Mouse (Mus musculus): ENCODE data around the gene Cat. TPM values are rescaled to one million over a fixed set of nuclear protein-coding genes. Genes with fewer than 3 reads are reported as not detected.

Gene Cat
- polyA plus RNA-seq, 1 experiment: 608 TPM

- Histone ChIP-seq H3K27ac (ENCODE audit: insufficient read depth, low read depth, low read length) (no peak overlapping the region), H3K4me3 (ENCODE audit: insufficient read depth, low read length) (no peak overlapping the region), H3K4me1 (ENCODE audit: control insufficient read depth, insufficient read depth, low read length) (no peaks in the 10 kb centered on the region)
- TF ChIP-seq CTCF (IDR thresholded peaks at IDR 0.05; ENCODE audit: low read depth, low read length) (no peak), POLR2A (IDR thresholded peaks at IDR 0.05; ENCODE audit: borderline replicate concordance, low read depth, low read length) (no peak)
Measured at GRCm38 (mm10) chr2:103448947-103449560, 35.9 kb downstream of the Cat start.

- H3K4me3 ChIP-seq (ENCODE audit: insufficient read depth, low read length): no peak overlapping the region
- no peaks in the 10 kb centered on the region for H3K4me1 ChIP-seq (ENCODE audit: control insufficient read depth, insufficient read depth, low read length)
- no peak for TF ChIP-seq POLR2A (IDR thresholded peaks at IDR 0.05; ENCODE audit: borderline replicate concordance, low read depth, low read length)
- TF ChIP-seq CTCF (IDR thresholded peaks at IDR 0.05; ENCODE audit: low read depth, low read length): no peak
Measured at GRCm38 (mm10) chr2:103446326-103446725, 38.6 kb downstream of the Cat start.

GRCm38 (mm10) chr2:103445776-103446175 is 39.2 kb downstream of the Cat start:
- H3K4me1 ChIP-seq (ENCODE audit: control insufficient read depth, insufficient read depth, low read length): no peaks in the 10 kb centered on the region
- H3K27ac ChIP-seq (ENCODE audit: insufficient read depth, low read depth, low read length): no peak overlapping the region
- no peak overlapping the region for H3K4me3 ChIP-seq (ENCODE audit: insufficient read depth, low read length)
- no peak for TF ChIP-seq CTCF (IDR thresholded peaks at IDR 0.05; ENCODE audit: low read depth, low read length)
- no peak for TF ChIP-seq POLR2A (IDR thresholded peaks at IDR 0.05; ENCODE audit: borderline replicate concordance, low read depth, low read length)

More at GRCm38 (mm10) chr2:103446326-103446725, 38.6 kb downstream of the Cat start:
- H3K27ac ChIP-seq (ENCODE audit: insufficient read depth, low read depth, low read length): no peak overlapping the region

GRCm38 (mm10) chr2:103439710-103440109 is 45.2 kb downstream of the Cat start:
- Histone ChIP-seq H3K4me1 (ENCODE audit: control insufficient read depth, insufficient read depth, low read length) (peaks cover 3% of the 10 kb centered on the region; the same call in 1 of the 2 replicates), H3K27ac (ENCODE audit: insufficient read depth, low read depth, low read length) (no peak overlapping the region), H3K4me3 (ENCODE audit: insufficient read depth, low read length) (no peak overlapping the region)
- TF ChIP-seq CTCF (IDR thresholded peaks at IDR 0.05; ENCODE audit: low read depth, low read length) (peak; percentile 82), POLR2A (IDR thresholded peaks at IDR 0.05; ENCODE audit: borderline replicate concordance, low read depth, low read length) (no peak)

GRCm38 (mm10) chr2:103439071-103439622 is 45.8 kb downstream of the Cat start:
- Histone ChIP-seq H3K4me3 (ENCODE audit: insufficient read depth, low read length) (no peak overlapping the region), H3K4me1 (ENCODE audit: control insufficient read depth, insufficient read depth, low read length) (peaks cover 3% of the 10 kb centered on the region; the same call in 1 of the 2 replicates), H3K27ac (ENCODE audit: insufficient read depth, low read depth, low read length) (no peak overlapping the region)
- TF ChIP-seq CTCF (IDR thresholded peaks at IDR 0.05; ENCODE audit: low read depth, low read length) (no peak), POLR2A (IDR thresholded peaks at IDR 0.05; ENCODE audit: borderline replicate concordance, low read depth, low read length) (no peak)

- Histone ChIP-seq H3K4me1 (ENCODE audit: control insufficient read depth, insufficient read depth, low read length) (peaks cover 3% of the 10 kb centered on the region; the same call in 1 of the 2 replicates), H3K27ac (ENCODE audit: insufficient read depth, low read depth, low read length) (no peak overlapping the region), H3K4me3 (ENCODE audit: insufficient read depth, low read length) (no peak overlapping the region)
- TF ChIP-seq POLR2A (IDR thresholded peaks at IDR 0.05; ENCODE audit: borderline replicate concordance, low read depth, low read length) (no peak), CTCF (IDR thresholded peaks at IDR 0.05; ENCODE audit: low read depth, low read length) (no peak)
Measured at GRCm38 (mm10) chr2:103436534-103436933, 48.4 kb downstream of the Cat start.

GRCm38 (mm10) chr2:103435110-103435509 is 49.9 kb downstream of the Cat start:
- Histone ChIP-seq H3K4me3 (ENCODE audit: insufficient read depth, low read length) (no peak overlapping the region), H3K27ac (ENCODE audit: insufficient read depth, low read depth, low read length) (no peak overlapping the region), H3K4me1 (ENCODE audit: control insufficient read depth, insufficient read depth, low read length) (peaks cover 3% of the 10 kb centered on the region; the same call in 1 of the 2 replicates)
- no peak for TF ChIP-seq POLR2A (IDR thresholded peaks at IDR 0.05; ENCODE audit: borderline replicate concordance, low read depth, low read length)
- no peak for TF ChIP-seq CTCF (IDR thresholded peaks at IDR 0.05; ENCODE audit: low read depth, low read length)

- Histone ChIP-seq H3K4me3 (ENCODE audit: insufficient read depth, low read length) (no peak overlapping the region), H3K27ac (ENCODE audit: insufficient read depth, low read depth, low read length) (no peak overlapping the region), H3K4me1 (ENCODE audit: control insufficient read depth, insufficient read depth, low read length) (no peaks in the 10 kb centered on the region)
- no peak for TF ChIP-seq CTCF (IDR thresholded peaks at IDR 0.05; ENCODE audit: low read depth, low read length)
- no peak for TF ChIP-seq POLR2A (IDR thresholded peaks at IDR 0.05; ENCODE audit: borderline replicate concordance, low read depth, low read length)
Measured at GRCm38 (mm10) chr2:103432695-103433275, 52.2 kb downstream of the Cat start.

- Histone ChIP-seq H3K27ac (ENCODE audit: insufficient read depth, low read depth, low read length) (no peak overlapping the region), H3K4me3 (ENCODE audit: insufficient read depth, low read length) (no peak overlapping the region), H3K4me1 (ENCODE audit: control insufficient read depth, insufficient read depth, low read length) (no peaks in the 10 kb centered on the region)
- no peak for TF ChIP-seq CTCF (IDR thresholded peaks at IDR 0.05; ENCODE audit: low read depth, low read length)
- no peak for TF ChIP-seq POLR2A (IDR thresholded peaks at IDR 0.05; ENCODE audit: borderline replicate concordance, low read depth, low read length)
Measured at GRCm38 (mm10) chr2:103430712-103431111, 54.2 kb downstream of the Cat start.

- no peak overlapping the region for H3K4me3 ChIP-seq (ENCODE audit: insufficient read depth, low read length)
- H3K27ac ChIP-seq (ENCODE audit: insufficient read depth, low read depth, low read length): no peak overlapping the region
- TF ChIP-seq POLR2A (IDR thresholded peaks at IDR 0.05; ENCODE audit: borderline replicate concordance, low read depth, low read length): no peak
- no peak for TF ChIP-seq CTCF (IDR thresholded peaks at IDR 0.05; ENCODE audit: low read depth, low read length)
- H3K4me1 ChIP-seq (ENCODE audit: control insufficient read depth, insufficient read depth, low read length): no peaks in the 10 kb centered on the region
Measured at GRCm38 (mm10) chr2:103428356-103428755, 56.6 kb downstream of the Cat start.

All from bone marrow macrophage, adult 2 months (primary cell).